Mouse (Mus musculus) ZHBTc4 (cell line): ENCODE results near the gene Egfl7.
A peak's percentile ranks its signal among the peaks of the same experiment; 100 is the strongest.

Experiments used
- DNase-seq: peaks from one replicate; pipeline ENCODE4 v3.0.0-alpha.2; 2011; ENCODE audit warnings: low read depth, low spot score

The Egfl7 gene

GRCm38 (mm10) chr2:26611054-26611453 lies 31.2 kb downstream of the Egfl7 start:
- peak; percentile 97 for DNase-seq

DNA sequence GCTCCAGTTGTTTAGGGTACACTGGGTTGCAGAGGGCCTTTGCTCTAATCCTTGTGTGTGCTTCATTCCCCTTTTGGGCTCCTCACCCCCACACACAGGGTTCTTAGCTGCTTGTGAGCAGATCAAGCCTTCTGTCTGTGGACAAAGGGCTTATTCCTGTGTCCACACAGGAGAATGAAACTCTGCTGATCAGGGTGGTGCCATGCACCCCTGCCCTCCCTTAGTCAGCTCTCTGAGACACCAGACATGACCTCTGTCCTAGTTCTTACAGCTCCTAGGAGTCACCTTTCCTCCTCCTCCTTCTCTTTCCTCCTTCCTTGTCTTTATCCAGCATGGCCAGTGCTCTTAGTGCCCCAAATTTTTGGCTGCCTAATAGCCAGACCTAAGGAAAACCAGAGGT lies 32.1 kb downstream of the Egfl7 start:
- DNase-seq = no peak

DNA sequence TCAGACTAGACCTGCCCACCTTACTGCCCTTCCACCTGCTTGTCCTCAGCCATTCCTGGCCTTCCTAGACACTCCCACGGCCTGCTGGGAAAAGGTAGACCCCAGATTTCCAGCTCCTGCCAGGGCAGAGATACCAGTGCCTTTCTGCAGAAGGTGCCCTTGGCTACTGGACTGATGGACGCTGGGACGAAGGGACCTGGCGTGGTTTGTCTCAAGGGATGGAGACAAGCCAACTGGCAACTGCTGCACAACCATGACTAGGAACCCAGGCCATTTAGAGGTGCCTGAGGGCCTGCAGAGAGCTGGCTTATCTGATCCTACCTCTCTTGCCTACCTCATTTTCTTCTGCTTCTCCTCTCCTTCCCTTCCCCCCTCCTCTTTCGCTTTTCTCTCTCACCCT lies 35.1 kb downstream of the Egfl7 start:
- no peak for DNase-seq

- no peak for DNase-seq
These were observed 35.8 kb downstream of the Egfl7 start for GRCm38 (mm10) chr2:26615459-26616124.

DNA sequence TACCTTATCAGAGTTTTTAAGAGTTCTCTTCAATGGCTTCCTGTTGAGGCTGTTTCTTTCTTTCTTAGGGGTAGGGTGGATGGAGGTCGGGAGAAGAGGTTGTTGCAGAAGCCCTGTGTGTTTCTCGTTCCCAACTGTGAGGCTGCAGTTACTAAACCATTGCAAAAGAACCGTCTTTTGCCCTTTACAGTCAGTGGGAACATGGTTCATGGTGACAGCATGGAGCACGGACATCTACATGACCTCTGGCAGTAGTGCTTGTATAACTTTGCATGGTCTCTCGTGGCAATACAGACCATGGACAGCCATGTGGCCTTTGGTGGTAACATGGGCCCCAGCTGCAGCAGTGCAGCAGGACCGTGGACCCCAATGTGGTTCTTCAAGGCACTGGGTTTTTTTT lies 37.5 kb downstream of the Egfl7 start:
- no peak for DNase-seq

GRCm38 (mm10) chr2:26617928-26618327 lies 38.1 kb downstream of the Egfl7 start:
- peak; percentile 52 for DNase-seq

- no peak for DNase-seq
These were observed 41.4 kb downstream of the Egfl7 start for GRCm38 (mm10) chr2:26621246-26621645.

DNA sequence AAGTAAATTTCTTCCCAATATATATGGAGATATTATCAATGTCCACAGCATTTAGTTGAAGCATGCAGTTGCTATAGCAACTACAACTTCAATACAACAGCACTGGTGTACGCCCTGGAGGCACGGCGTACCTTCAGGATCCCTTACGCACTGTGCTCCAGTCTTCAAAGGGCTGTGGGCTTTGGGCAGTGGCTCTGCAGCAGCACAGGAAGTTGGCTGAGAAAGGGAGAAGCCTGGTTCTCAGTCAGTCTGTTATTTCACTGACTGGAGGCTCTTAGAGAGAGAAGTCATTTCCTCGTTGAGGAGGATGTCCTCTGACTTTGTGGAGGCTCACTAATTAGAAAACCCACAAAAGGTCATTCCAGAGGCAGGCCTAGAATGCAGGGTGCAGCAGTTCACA lies 43.2 kb downstream of the Egfl7 start:
- peak; percentile 58 for DNase-seq

GRCm38 (mm10) chr2:26625419-26625818 lies 45.6 kb downstream of the Egfl7 start:
- no peak for DNase-seq

DNA sequence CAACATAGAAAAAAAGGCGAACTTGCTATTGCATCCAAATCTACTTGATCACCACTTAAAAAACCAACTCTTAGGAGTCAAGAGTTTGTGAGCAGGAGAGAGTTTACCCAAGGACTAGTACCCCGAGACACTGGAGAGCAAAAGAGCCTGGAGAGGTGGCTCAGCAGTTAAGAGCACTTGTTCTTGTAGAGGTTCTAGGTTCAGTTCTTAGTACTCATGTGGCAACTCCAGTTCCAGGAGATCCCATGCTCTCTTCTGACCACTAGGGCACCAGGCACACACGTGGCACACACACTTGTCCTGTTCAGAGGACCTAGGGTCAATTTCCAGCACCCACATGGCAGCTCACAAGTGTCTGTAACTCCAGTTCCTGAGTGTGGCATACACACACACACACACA lies 46.3 kb downstream of the Egfl7 start:
- DNase-seq = no peak

DNA sequence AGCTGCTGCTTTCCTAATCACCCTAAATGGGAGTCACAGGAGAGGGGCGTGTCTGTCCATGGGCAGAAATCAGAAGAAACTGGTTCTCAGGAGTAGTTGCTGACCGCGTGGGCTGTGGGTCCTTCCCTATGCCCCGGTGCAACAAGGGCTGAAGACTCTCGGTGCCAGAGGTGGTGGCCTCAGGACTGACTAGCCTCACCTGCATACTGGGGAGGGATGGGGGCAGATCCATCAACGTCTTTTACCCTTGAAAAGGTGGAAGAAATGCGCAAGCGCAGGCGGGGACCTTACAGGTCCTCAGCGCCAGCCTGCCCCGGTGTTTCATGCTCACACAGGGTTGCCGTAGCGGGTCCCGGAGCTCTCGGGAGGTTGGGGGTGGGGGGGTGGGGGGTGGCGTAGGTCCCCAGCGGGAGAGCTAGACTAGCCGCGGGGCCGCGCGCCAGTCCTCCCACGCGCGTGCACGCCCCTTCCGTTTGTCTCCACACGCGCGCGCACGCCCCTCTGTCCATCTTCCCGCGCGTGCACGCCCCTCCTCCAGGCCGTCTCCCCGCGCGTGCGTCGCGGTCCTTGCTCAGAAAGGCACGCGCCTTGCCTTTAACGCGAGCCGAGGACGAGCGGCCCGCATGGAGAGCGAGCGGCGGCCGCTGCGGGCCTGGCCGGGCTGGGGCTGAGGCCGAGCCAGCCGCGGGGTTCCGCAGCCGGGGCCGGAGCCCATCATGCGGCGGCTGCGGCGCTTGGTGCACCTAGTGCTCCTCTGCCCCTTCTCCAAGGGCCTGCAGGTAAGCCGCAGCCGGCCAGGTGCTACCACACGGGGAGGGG lies 48.3 kb downstream of the Egfl7 start, which contains the start of gene Fam69b:
TSS of gene Fam69b (plus strand) at position 537 of the 819 bp plus-strand sequence.
- DNase-seq = peak; percentile 91

- peak; percentile 70 for DNase-seq
These were observed 49.1 kb downstream of the Egfl7 start for GRCm38 (mm10) chr2:26628792-26629437.

DNA sequence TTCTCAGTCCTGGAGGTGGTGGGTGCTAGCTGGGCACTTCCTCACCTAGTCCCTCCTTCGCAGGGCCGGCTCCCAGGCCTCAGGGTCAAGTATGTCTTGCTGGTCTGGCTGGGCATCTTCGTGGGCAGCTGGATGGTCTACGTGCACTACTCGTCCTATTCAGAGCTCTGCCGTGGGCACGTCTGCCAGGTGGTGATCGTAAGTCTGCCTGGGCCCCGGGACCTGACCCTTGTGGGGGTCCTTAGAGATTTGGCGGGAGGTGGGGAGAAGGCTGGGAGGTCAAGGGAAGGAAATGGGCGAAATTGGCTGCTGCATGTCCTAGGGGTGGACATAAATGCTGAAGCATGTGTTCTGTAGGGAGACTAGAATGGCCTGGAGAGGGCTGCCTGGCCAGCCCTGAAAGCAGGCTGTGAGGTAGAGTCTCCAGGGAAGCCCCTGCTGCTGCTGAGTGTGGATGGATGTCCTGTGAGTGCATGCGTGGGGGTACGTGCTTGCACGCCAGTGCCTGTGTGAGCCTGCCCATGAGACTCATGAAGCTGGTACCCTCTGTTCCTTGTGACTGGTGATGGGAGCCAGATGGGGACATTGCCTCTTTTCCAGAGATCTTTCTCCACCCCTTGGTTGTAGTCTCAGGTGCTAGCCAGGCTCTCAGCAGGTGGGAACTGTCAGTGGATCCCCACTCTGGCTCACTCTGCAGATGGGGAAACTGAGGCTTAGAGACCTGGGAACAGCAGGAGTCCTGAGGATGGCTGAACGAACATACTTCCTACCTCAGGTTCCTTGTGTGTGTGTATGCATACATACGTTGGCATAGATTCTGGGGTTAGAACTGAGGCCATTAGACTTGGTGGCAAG lies 53.0 kb downstream of the Egfl7 start:
- DNase-seq = peak; percentile 49

DNA sequence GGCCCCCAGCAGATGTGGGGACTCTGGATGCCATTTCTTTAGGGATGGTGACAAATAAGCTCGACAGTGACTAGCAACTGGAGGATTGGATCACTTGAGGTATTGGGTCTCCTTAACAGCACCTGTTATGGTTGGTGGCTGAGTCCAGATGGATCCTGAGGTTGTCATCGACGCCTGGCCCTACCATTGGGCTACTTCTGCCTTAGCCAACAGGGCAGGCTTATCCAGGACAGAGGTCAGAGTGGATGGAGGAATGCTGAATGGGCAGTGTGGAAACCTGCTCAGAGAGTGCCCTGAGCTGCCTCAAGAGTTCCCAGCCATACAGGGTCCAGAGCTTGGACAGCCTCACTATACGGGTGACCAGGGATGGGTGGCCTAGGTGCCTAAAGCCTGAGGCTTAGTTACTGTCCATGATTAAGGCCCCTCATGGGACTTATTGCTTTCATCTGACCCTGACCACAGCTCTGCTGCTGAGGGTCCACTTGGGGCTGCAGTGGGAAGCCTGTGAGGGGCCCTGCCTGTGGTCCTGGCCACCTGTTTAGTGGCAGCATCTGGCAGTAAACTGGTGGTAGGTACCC lies 54.2 kb downstream of the Egfl7 start:
- peak; percentile 52 for DNase-seq

GRCm38 (mm10) chr2:26634629-26635488 lies 55.0 kb downstream of the Egfl7 start:
- DNase-seq = peak; percentile 71

DNA sequence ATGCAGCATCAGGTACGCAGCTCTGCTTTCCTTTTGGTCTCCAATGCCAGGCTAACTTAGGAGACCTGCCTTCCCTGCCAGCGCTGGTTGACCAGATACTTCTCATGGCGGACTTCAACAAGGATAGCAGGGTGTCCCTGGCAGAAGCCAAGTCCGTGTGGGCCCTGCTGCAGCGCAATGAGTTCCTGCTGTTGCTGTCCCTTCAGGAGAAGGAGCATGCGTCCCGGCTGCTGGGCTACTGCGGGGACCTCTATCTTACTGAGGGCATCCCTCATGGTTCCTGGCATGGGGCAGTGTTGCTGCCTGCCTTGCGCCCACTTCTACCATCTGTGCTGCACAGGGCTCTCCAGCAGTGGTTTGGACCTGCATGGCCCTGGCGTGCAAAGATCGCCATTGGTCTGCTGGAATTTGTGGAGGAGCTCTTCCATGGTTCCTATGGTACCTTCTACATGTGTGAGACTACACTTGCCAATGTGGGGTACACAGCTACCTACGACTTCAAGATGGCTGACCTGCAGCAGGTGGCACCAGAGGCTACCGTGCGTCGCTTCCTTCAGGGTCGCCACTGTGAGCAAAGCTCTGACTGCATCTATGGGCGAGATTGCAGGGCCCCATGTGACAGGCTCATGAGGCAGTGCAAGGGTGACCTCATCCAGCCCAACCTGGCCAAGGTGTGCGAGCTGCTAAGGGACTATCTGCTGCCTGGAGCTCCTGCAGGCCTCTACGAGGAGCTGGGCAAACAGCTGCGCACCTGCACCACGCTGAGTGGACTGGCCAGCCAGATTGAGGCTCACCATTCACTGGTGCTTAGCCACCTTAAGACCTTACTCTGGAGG lies 55.9 kb downstream of the Egfl7 start:
- peak; percentile 79 for DNase-seq

- peak; percentile 67 for DNase-seq
These were observed 56.5 kb downstream of the Egfl7 start for GRCm38 (mm10) chr2:26636325-26636635.

DNA sequence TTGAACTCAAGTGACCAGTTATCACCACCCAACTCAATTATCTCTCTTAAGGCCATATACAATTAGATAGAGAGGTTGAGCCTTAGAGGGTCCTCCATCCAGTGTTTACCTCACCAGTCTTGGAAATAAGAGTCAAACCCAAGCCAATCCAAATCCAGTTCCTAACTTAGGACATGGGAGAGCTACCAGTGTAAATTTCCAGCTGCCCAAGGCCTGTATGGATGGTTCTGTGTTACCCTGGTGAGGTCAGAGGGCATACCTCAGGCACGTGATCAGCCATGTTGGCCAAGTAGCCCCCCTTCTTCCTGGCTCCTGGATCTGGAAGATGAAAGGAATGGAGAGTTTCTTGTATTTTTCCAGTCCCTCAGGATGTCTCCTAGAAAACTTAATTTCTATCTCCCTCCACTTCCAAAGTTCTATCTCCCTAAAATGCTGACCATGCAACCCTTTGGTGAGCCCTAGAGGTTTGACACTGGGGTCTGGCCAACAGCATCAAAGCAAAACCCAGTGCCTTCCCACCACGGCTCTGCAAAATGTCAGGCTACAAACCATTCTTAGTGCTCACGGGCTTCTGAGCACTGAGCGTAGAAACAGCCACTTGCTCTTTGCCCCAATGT lies 57.6 kb downstream of the Egfl7 start:
- DNase-seq = peak; percentile 52

DNA sequence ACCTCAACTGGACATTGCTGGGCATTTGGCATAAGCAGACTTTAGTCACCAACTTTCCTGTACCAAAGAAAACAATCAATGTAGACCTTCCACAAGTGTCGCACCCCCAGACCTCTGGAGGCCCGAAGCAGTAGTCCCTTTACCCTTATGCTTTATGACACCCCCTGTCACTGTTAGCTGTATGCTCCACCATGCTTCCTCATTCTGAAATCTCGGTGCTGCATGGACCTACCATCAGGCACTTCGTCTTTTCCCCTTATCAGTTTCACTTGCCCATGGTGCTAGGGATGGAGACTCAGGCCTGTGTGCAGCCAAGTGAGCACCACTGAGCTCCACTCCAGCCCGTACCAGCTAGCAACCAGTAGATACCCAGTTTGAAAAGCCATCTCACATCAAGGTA lies 58.2 kb downstream of the Egfl7 start:
- DNase-seq = peak; percentile 54
